Mouse (Mus musculus): ENCODE data around the gene Brd7.

The Brd7 gene

DNA sequence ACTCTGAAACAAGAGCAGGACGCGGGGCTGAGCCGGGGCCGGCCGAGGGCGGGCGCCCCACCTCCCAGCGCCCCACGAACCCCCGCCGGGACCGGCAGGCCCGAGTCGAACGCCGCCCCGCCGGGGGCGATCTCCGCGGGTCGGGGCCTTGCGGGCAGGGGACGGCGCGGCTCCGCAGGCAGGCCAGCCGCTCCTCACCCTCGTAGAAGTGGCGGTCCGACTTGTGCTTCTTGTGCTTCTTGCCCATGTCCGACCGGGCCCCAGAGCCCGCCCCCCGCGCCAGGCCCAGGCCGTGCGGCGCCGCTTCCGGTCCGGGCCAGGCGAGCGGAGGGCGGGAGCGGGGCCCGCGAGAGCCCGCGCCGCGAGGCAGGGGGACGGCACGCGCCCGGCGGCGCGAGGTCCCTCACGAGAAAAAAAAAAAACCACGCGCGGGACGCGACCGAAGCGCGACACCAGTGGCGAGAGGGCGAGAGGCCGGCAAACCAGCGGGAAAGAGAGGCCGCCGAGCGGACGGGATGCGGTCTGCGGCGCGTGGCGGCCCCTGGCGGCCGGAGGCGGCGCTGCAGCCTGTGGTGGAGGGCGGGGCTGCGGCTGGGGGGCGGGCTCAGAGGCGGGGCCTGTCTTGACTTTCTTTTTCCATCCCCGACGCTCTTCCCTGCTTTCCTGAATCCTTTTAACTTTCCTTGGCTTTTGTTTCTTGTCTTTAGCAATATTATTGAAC lies at the start of gene Brd7:
Brd7 (minus strand) TSS at position 487 of the 721 bp plus-strand sequence.
- DNase-seq (ENCODE audit: low spot score in 2 of 2): peak; percentile 49 to 78

- no peak for DNase-seq (ENCODE audit: low spot score in 2 of 2)
Measured at GRCm38 (mm10) chr8:88411461-88411860, 49.5 kb upstream of the Brd7 start.

- no peak for DNase-seq (ENCODE audit: low spot score in 2 of 2)
Measured at GRCm38 (mm10) chr8:88409401-88409940, 47.5 kb upstream of the Brd7 start.

DNA sequence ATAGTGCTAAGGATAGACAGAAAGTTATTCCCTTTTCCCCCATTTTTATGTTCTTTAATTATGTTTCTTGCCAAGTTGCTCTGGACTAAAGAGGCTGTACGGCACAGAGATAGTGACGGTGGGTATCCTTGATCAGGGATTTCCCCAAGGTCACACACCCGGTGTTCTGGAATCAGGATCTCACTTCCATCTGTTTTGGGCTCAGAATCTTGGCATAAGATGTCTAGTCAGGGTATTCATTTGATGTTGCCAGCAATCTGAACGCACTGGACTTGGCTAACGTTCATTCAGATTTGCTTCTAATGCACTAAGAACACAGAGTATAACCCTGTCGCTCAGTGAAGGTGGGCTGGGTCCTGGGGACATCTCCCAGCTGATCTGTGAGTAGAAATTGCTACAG lies 45.7 kb upstream of the Brd7 start:
- DNase-seq (ENCODE audit: low spot score in 2 of 2): no peak

GRCm38 (mm10) chr8:88398060-88398459 lies 36.1 kb upstream of the Brd7 start:
- no peak for DNase-seq (ENCODE audit: low spot score in 2 of 2)

DNA sequence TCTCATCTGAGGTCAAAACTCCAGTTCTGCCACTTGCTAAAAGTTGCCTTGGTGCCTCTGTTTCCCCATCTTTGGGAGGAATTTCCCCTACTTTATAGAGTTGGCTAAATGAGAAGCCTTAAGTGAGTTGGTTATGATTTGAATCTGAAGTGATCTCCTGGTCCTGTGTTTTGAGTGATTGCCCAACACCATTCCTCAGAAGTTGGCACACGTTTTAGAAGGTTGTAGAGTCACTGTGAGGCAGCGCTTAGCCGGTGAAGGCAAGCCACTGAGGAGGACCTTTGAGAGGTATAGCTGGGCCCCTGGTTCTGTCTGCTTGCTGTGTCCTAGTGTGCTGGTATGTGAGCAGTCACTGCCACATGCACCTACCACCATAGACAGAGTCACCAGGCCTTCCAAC lies 31.3 kb upstream of the Brd7 start:
- no peak for DNase-seq (ENCODE audit: low spot score in 2 of 2)

DNA sequence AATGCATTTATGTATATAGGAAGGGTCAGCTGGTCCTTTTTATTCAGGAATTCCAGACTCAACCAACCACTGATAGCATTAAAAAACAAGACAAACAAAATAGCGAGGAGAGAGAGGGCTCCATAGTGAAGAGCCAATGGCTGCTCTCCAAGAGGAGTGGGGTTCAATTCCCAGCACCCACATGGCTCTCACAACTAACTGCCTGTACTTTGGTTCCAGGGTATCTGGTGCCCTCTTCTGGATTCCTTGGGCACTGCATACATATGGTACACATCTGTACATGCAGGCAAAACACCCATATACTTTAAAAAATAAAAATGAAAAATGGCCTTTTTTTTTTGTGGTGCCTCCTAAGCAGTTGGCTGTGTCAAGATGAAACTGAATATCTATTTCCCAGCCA lies 28.8 kb upstream of the Brd7 start:
- DNase-seq (ENCODE audit: low spot score in 2 of 2): no peak

DNA sequence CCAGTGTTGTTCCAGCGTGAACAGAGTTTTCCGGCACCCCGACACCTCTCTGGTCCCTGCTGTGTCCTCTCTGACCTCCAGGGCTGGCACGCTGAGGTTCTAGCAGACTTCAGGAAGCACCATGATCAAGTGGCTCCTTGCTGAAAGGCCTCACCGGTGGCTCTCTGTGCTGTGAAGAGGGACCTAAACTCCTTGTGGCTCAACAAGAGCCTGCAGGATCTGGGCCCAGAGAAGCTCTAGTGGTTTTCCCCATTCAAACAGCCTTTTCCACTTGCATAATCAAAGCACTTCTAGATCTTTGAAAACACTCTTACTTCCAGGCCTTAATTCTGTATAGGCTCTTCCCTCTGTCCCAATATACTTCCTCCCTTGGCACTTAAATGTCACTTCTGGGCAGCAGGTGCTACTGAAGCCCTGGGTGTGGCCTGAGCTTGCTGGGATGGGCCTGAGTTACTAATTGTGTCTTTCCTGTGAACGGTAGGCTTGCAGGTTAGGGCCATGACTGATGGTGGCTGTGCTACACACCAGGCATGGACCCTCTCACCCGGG lies 26.8 kb upstream of the Brd7 start:
- DNase-seq (ENCODE audit: low spot score in 2 of 2): no peak

DNA sequence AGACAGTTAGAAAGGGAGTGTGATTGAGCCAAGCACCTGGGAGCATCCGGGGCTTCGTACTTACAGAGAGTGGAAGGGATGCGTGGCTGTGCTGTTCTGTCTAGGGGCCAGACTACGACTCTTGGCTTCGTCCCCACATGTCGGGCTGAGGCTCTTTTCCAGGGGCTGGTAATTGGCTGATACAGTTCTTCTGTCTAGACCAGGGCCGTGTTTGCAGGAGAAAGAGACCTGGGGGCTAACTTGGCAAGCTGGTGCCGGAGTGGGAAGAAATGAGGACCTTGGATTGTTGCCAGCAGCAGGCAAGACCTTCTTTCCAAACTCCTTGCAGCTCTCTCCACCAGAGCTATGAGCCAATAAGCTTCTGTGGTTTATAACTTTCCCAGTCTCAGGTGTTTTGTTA lies 25.9 kb upstream of the Brd7 start:
- DNase-seq (ENCODE audit: low spot score in 2 of 2): no peak

GRCm38 (mm10) chr8:88383164-88383556 lies 21.2 kb upstream of the Brd7 start:
- DNase-seq (ENCODE audit: low spot score in 2 of 2): no peak

GRCm38 (mm10) chr8:88382311-88383163 lies 20.5 kb upstream of the Brd7 start:
- no peak for DNase-seq (ENCODE audit: low spot score in 2 of 2)

DNA sequence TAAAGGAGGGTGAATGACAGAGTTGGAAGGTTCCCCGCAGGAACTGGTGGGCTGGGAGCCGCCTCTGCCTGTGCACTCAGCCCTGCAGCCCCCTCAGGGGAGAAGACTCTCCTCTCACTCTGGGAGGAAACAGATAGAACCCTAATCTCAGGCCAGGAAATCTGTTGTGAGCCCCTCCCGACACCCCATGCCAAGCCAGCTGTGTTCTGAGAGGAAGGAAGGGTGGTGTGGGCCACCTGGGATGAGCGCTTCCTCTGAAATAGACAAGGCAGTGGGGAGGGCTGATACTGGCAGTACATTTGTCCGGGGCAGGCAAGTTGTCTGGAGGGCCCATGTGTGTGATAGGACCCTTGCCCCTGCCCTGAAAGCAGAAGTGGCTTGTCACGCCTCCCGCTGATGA lies 18.5 kb upstream of the Brd7 start:
- no peak for DNase-seq (ENCODE audit: low spot score in 2 of 2)

DNA sequence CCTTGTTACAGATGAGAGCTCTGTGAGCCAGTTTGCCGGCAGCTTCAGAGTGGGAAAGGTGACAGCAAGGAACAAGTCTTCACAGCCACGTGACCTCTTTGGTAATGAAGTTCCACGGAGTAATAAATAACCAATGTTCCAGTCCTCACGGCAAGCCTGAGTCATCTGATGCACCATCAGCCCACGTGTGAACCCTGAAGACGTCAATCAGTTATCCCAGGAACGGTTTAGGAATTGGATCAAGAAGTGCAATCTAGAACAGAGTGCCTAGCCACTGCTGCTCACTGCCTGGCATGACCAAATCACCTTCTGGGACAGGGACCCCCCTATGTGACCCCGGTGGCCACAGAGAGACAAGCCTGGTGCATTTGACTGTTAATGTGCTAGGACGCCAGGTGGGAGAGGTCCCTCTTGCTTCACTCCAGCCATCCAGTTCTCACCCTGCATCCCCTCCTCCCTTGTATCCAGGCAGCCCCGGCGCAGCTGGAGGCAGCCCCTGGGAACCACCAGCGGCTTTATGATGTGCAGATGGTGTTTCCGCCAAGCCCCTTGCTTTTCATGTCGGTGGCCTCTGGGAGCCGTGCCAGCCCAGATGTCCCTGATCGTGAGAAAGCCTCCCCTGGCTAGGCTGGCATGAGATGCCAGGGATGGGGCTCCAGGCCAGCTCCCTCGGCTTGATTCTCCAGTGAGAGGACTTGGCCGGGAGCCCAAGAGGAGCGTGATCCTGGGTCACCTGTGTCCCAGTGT lies 15.0 kb upstream of the Brd7 start:
- DNase-seq (ENCODE audit: low spot score in 2 of 2): peak; percentile 42 to 72

DNA sequence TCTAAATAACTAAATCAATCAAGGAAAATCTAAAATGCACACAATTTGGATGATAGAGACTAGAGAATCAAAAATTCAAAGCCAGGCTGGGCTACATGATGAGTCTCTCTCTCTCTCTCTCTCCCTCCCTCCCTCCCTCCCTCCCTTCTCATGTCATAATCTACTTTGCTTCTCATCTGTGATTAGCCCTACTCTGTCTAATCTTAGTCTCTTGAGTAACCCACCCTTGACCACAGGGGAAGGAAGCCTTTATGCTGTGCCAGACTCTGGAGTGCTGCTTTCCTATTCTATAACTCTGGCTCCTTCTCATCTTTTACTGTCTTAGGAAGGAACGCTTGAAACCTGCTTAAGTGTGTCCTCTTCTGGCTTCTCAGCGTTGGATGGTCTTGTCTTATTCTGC lies 9.5 kb upstream of the Brd7 start:
- DNase-seq (ENCODE audit: low spot score in 2 of 2): no peak

- DNase-seq (ENCODE audit: low spot score in 2 of 2): no peak
Measured at GRCm38 (mm10) chr8:88369805-88370204, 7.8 kb upstream of the Brd7 start.

DNA sequence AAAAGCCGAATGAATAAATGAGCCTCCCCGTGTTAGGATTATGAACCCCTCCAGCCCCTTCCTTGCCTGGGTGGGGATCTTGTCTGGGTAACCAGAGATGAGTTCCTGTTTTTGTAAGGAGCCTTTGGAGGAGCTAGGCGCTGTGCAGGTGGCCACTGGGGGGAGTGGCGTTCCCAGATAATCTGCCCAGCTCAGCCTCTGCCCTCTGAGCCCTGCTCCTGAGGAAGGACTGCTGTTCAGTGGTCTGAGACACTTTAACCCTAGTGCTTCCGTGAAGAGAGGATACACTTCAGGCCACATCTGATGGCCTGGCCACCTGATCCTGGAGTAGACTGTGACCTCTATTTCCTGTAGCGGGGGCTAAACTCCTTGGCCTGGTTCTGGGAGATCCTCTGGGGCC lies 7.2 kb upstream of the Brd7 start:
- no peak for DNase-seq (ENCODE audit: low spot score in 2 of 2)

GRCm38 (mm10) chr8:88362446-88363150 lies 604 bp upstream of the Brd7 start:
- DNase-seq (ENCODE audit: low spot score in 2 of 2): no peak

- no peak for DNase-seq (ENCODE audit: low spot score in 2 of 2)
Measured at GRCm38 (mm10) chr8:88361044-88361707, 818 bp downstream of the Brd7 start.

DNA sequence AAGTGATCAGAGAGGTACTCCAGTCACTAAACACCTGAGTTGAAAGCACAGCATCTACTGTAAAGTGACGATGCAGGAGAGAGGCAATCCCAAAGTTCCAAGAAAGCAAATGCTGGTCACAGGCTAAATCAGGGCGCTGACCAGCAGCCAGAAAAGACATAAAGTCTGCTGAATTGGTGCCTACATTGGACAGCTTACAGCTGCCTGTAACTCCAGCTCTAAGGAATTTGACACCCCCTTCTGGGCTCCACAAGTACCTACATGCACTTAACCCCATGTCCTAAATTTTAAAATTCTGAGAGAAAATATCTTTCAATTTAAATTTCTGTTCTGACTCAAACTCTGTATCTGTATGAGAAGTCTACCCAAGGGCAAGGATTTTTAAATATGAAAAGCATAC lies 2.0 kb downstream of the Brd7 start:
- DNase-seq (ENCODE audit: low spot score in 2 of 2): no peak

GRCm38 (mm10) chr8:88357946-88358345 lies 4.0 kb downstream of the Brd7 start:
- no peak for DNase-seq (ENCODE audit: low spot score in 2 of 2)

All from frontal cortex, postnatal 14 days (tissue).